Mouse (Mus musculus): Measurements from ENCODE around the gene Unk.

- TF ChIP-seq CTCF (IDR thresholded peaks at IDR 0.05; ENCODE audit: low read depth), result no peak
- TF ChIP-seq EP300 (optimal IDR thresholded peaks at IDR 0.05), result no peak
Measured at GRCm38 (mm10) chr11:116072608-116073007, 42.5 kb downstream of the Unk start.

Measured in stomach, postnatal 0 days (tissue).